Mouse (Mus musculus) forebrain, postnatal 0 days (tissue): ENCODE results near the gene Gm48552. TPM values are rescaled to one million over a fixed set of nuclear protein-coding genes. Genes with fewer than 3 reads are reported as not detected.

ENCODE experiments used
- ATAC-seq: fragments of 200-750 bp; cut with Nextera tagmentation; 2 replicates; pipeline ENCODE4 v1.8.0; 2017; ENCODE audit warnings: mild to moderate bottlenecking, moderate library complexity
- DNase-seq: peaks from one replicate; pipeline ENCODE4 v3.0.0-alpha.2; 2015
- H3K27ac ChIP-seq: fragments of 300-500 bp; sonication (generic); 2 replicates; pipeline ENCODE4 v1.5.1; 2014; ENCODE audit warnings: low read depth, mild to moderate bottlenecking, antibody characterized with exemption, low read length, moderate library complexity, mixed read lengths
- H3K27me3 ChIP-seq: fragments of 300-500 bp; sonication (generic); 2 replicates; pipeline ENCODE4 v1.6.1; 2014; ENCODE audit warnings: mild to moderate bottlenecking, low read length, mixed read lengths; ENCODE audit not compliant: insufficient read depth
- H3K36me3 ChIP-seq: fragments of 300-500 bp; sonication (generic); 2 replicates; pipeline ENCODE4 v1.6.1; 2014; ENCODE audit warnings: mild to moderate bottlenecking, moderate library complexity; ENCODE audit not compliant: insufficient read depth
- H3K4me1 ChIP-seq: fragments of 300-500 bp; sonication (generic); 2 replicates; pipeline ENCODE4 v1.6.1; 2014; ENCODE audit warnings: antibody characterized with exemption; ENCODE audit not compliant: insufficient read depth
- H3K4me2 ChIP-seq: fragments of 300-500 bp; sonication (generic); 2 replicates; pipeline ENCODE4 v1.6.1; 2014; ENCODE audit warnings: low read depth, mild to moderate bottlenecking, moderate library complexity
- H3K4me3 ChIP-seq: fragments of 300-500 bp; sonication (generic); 2 replicates; pipeline ENCODE4 v1.5.1; 2014; ENCODE audit warnings: low read depth, low read length, mixed read lengths
- H3K9ac ChIP-seq: fragments of 300-500 bp; sonication (generic); 2 replicates; pipeline ENCODE4 v1.6.1; 2014; ENCODE audit warnings: mild to moderate bottlenecking
- H3K9me3 ChIP-seq: fragments of 300-500 bp; sonication (generic); 2 replicates; pipeline ENCODE4 v1.6.1; 2016; ENCODE audit warnings: low read length
- CTCF ChIP-seq: sonication (generic); IDR thresholded peaks from 2 replicates; pipeline ENCODE4 v1.5.1; 2016; ENCODE audit warnings: antibody characterized with exemption, control low read depth, low read depth
- WGBS: fragments of 180-500 bp; shearing (Covaris S2); extraction: QIAGEN DNeasy Blood & Tissue Kit; methylation state at CpG from one replicate; pipeline ENCODE4 v1.1.7; 2014; 5-methylcytosine and 5-hydroxymethylcytosine counted together
- polyA plus RNA-seq: library from polyadenylated mRNA; unstranded; fragments of >200 nt; fragmentation: Nextera tagmentation; extraction: Ambion mirVana; gene quantifications from 2 replicates; pipeline ENCODE4 v1.2.1, GENCODE M21; 2015
- total RNA-seq: library from RNA; depleted of rRNA; stranded (reverse); fragments of >200 nt; gene quantifications from 2 replicates; pipeline ENCODE4 v1.2.3, GENCODE M21; 2014

Gm48552 gene
- total and polyA plus RNA-seq, 2 experiments from 2014 or later: 3.7 to 16.6 TPM

DNA sequence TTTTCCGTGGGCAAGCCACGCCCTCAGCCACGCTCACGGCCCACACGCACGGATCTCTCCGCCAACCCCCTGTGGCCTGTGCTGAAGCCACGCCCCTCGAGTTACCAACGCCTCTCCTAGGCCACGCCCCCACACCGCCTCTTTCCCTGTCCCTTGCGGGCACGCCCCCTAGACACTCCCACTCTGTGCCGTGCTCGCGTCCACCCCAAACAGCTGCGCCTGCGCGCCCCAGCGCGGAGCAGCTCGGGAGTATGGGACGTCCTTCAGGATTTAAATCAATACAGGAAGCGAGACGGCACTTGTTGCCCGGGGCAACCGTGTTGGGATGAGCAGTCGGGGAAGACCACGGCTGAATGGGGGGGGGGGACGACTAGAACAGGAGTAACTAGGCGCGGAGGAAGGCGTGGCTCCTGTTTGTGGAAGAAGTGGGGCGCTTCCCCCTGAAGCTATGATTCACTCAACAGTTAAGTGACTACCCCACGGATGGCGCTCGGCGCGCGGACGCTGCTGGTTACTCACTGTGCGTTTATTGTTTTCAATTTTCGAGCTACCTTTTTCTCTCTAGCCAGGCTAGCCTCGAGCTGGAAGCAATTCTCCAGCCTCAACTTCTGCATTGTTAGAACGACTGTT, 10.1 kb upstream of the Gm48552 start:
- H3K27ac ChIP-seq: peak overlapping the region; percentile 87

GRCm38 (mm10) chr10:81379183-81379553, 9.6 kb upstream of the Gm48552 start:
- Histone ChIP-seq H3K4me2 (peak overlapping the region; percentile 92), H3K9ac (no peak overlapping the region; the same call in 1 of the 2 replicates), H3K36me3 (peaks cover 6% of the 10 kb centered on the region; the same call in 1 of the 2 replicates), H3K27me3 (no peaks in the 10 kb centered on the region), H3K4me1 (peaks cover 22% of the 10 kb centered on the region), H3K27ac (0 out of 2 replicates have a peak overlapping the region, but pooled peaks have one; percentile 10), H3K9me3 (no peaks in the 10 kb centered on the region), H3K4me3 (peak overlapping the region; percentile 71)
- 56% methylated on average over 3 of the region's 3 CpGs for WGBS
- DNase-seq (no peak), ATAC-seq (no peak)
- no peak for TF ChIP-seq CTCF

More for the DNA sequence above, 10.1 kb upstream of the Gm48552 start:
- Histone ChIP-seq H3K4me2 (peak overlapping the region; percentile 92), H3K4me1 (peaks cover 22% of the 10 kb centered on the region), H3K4me3 (peak overlapping the region; percentile 71), H3K9me3 (no peaks in the 10 kb centered on the region), H3K9ac (peak overlapping the region; percentile 81), H3K36me3 (peaks cover 11% of the 10 kb centered on the region; the same call in 1 of the 2 replicates), H3K27me3 (no peaks in the 10 kb centered on the region)
- peak; percentile 100 for DNase-seq
- 1% methylated on average over 45 of the region's 46 CpGs for WGBS
- peak; percentile 32; the same call in 1 of the 2 replicates for TF ChIP-seq CTCF
- peak; percentile 98 for ATAC-seq

GRCm38 (mm10) chr10:81379809-81380378, 8.9 kb upstream of the Gm48552 start:
- H3K9me3 ChIP-seq: no peaks in the 10 kb centered on the region
- ATAC-seq: no peak
- peaks cover 26% of the 10 kb centered on the region for H3K4me1 ChIP-seq
- H3K36me3 ChIP-seq: no peaks in the 10 kb centered on the region
- no peak overlapping the region for H3K9ac ChIP-seq
- DNase-seq: no peak
- H3K27ac ChIP-seq: no peak overlapping the region
- no peak for TF ChIP-seq CTCF
- H3K4me2 ChIP-seq: no peak overlapping the region
- 90% methylated on average over 6 of the region's 6 CpGs for WGBS
- no peak overlapping the region for H3K4me3 ChIP-seq
- H3K27me3 ChIP-seq: no peaks in the 10 kb centered on the region

DNA sequence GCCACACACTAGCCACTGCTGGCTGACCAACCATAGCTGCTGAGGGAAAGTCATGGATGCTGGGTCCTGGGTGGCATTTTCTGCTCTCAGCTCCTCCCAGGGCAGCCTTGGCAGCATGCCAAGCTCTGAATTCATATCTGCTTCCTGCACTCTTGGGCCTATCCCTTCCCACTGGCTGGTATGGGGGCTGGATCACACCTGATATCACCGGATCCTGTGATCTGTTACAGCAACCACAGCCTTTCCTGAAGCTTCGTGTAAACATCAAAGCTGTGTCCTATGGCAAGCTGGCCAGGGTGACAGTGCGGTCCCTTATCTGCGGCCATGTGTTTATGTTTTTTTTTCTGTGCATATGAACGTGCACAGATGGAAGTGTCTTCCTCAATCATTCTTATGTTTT, 6.8 kb upstream of the Gm48552 start:
- peaks cover 15% of the 10 kb centered on the region; the same call in 1 of the 2 replicates for H3K36me3 ChIP-seq
- H3K4me3 ChIP-seq: no peak overlapping the region
- no peak overlapping the region for H3K9ac ChIP-seq
- H3K9me3 ChIP-seq: no peaks in the 10 kb centered on the region
- no peak for TF ChIP-seq CTCF
- 84% methylated on average over 5 of the region's 5 CpGs for WGBS
- H3K27me3 ChIP-seq: no peaks in the 10 kb centered on the region
- H3K4me1 ChIP-seq: peaks cover 22% of the 10 kb centered on the region
- ATAC-seq (no peak), DNase-seq (no peak)
- no peak overlapping the region for H3K27ac ChIP-seq
- no peak overlapping the region for H3K4me2 ChIP-seq

DNA sequence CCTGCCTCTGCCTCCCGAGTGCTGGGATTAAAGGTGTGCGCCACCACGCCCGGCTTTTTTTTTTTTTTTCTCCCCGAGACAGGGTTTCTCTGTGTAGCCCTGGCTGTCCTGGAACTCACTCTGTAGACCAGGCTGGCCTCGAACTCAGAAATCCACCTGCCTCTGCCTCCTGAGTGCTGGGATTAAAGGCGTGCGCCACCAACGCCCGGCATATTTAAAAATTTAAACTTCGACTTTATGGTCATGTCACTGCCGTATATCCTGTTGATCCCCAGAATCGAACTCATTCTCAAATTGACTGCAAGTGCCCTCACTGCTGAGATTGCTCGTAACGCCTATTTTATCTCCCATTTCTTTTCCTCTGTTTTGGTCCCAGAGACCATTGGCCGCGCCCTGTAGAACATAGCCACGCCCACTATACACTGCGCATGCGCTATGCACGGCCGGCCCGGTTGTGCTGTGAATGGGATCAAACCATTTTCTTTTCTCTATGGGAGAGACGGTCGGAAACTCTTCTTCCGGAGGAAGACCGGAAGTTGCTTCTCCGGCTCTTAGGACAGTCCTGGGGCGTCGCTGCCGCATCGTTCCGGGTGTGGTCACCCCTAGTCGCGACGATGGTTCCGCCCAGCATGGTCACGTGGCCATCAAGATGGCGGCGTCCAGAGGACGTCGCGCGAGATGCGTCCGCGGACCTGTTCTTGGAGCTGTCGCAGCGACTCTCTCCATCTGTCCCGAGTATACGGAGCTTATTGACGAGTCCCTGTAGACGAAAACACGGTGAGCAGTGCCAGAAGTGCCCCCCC, 4.8 kb upstream of the Gm48552 start, which contains the start of the genes Dohh and Gm48551:
Gene Dohh, plus strand, starts transcription at position 627 of the 803 bp plus-strand sequence.
Gene Gm48551, plus strand, starts transcription at position 665 of the 803 bp plus-strand sequence.
- H3K9me3 ChIP-seq: no peaks in the 10 kb centered on the region
- ATAC-seq (peak; percentile 97), DNase-seq (peak; percentile 98)
- H3K4me2 ChIP-seq: peak within 1 kb of the TSS; percentile 85
- peaks cover 14% of the 10 kb centered on the region for H3K4me1 ChIP-seq
- H3K4me3 ChIP-seq: peak within 1 kb of the TSS; percentile 72
- TF ChIP-seq CTCF: peak; percentile 23
- H3K9ac ChIP-seq: peak within 1 kb of the TSS; percentile 86
- peaks cover 35% of the 10 kb centered on the region for H3K36me3 ChIP-seq
- peak within 1 kb of the TSS; percentile 90 for H3K27ac ChIP-seq
- H3K27me3 ChIP-seq: no peaks in the 10 kb centered on the region
- WGBS: 6% methylated on average over 52 of the region's 54 CpGs

DNA sequence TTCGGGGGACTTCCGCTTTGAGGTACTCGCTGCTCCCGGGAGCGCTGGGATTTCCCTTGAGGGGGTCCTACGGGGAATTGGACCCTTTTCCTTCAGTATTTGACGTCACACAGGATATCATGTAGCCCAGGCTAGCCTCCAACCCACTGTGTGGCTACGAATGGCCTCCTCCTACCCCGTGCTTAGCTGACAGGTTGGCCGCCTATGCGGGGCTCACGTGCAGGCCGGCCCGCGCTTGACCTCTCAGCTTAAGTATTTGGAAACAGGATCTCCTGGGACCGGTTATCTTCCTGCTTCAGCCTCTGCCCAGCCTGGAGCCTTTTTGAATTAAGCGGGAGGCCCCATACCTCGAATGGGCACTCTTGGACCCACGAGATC, 4.2 kb upstream of the Gm48552 start:
- Histone ChIP-seq H3K36me3 (peaks cover 36% of the 10 kb centered on the region), H3K9ac (peak overlapping the region; percentile 86), H3K9me3 (no peaks in the 10 kb centered on the region), H3K27ac (peak overlapping the region; percentile 90), H3K4me1 (peaks cover 11% of the 10 kb centered on the region), H3K27me3 (no peaks in the 10 kb centered on the region), H3K4me3 (peak overlapping the region; percentile 72), H3K4me2 (peak overlapping the region; percentile 85)
- no peak for DNase-seq
- ATAC-seq: peak; percentile 37
- no peak for TF ChIP-seq CTCF
- WGBS: 3% methylated on average over 19 of the region's 19 CpGs
